Mouse (Mus musculus) megakaryocyte, embryonic 14.5 days (primary cell): ENCODE results near the gene Gtf2h3.
A peak's percentile ranks its signal among the peaks of the same experiment; 100 is the strongest.

Experiments used
- FLI1 ChIP-seq: IDR thresholded peaks from 2 replicates; pipeline ENCODE4 v1.6.1; 2012; ENCODE audit warnings: low read length, inconsistent platforms, mixed read lengths
- GATA1 ChIP-seq: IDR thresholded peaks from 3 replicates; pipeline ENCODE4 v1.6.1; 2012; ENCODE audit warnings: mixed read lengths, low read length, inconsistent platforms, borderline replicate concordance

GRCm38 (mm10) chr5:124578633-124579317, at the start of gene Gtf2h3, which contains the start of gene Eif2b1:
- TF ChIP-seq GATA1 = no peak
- peak; percentile 57; the same call in 1 of the 2 replicates for TF ChIP-seq FLI1
